Mouse (Mus musculus) embryo, embryonic 9.5 days (tissue): Measurements from ENCODE around the gene Bola2.
"Not testable (repeated sequence)": the region's sequence is repeated elsewhere in the genome, so short reads cannot be mapped to it uniquely, and the experiment has no call there.

Experiments used
- DNase-seq: peaks from one replicate; pipeline ENCODE4 v3.0.0-alpha.2; 2017; ENCODE audit errors: extremely low spot score

Bola2 gene

DNA sequence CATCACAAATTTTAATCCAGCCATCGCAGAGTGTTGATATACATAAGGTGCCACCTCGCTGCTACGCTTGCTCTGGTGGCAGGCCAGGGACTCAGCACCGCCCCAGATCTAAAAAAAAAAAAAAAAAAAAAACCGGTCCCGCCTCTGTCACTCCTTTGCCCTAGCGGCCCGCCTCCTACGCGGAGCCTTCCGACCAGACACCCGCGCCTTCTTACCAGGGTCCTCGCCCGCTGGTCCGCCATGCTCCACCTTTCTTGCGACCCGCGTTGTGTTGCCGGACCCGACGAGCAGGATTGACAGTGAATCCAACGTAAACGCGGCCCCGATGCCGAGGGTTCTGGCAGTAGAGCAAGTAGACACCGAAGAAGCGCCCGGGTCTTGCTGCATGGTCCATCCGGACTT lies at the start of gene Bola2:
TSS of gene Bola2 (plus strand) at position 192 of the 402 bp plus-strand sequence.
- no peak for DNase-seq

DNA sequence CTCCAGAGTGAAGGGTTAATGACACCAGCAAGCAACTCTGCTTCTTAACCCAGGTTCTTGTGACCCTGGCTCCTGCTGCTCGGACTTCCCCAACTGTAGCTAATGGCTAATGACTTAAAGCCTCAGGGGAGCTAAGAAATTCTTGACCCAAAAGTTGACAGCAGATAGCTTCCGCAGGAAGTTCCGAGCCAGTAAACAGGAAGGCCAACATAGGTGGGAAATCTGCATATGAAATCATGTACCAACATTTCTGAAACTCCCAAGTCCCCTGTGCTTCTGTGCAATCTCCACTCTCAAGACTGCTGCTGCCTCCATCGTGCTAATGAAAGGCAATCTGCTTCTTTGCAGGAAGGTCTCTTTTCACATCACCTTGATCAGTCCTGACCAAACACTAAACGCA lies 49.5 kb upstream of the Bola2 start:
- no peak for DNase-seq

DNA sequence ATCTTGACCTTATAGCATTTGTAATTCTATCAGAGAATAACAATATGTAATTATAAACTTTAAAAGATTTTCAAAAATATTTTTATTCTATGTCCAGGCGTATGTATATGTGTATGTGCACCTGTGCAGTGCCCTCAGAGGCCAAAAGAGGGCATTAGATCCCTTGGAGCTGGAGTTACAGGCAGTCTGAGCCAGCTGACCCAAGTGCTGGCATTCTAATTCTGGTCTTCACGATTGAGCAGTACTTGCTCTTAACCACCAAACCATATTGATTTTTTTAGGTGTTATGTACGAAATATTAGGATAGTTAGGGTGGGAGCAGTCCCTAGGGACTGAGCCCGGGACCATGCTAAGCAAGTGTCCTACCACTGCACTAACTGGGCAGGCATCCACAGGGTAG lies 46.7 kb upstream of the Bola2 start:
- DNase-seq, result no peak

- peak; percentile 94 for DNase-seq
Observed at GRCm38 (mm10) chr7:126649231-126650051, 45.8 kb upstream of the Bola2 start, which contains the start of gene Sgf29. Gene Sgf29 (plus strand): TSS chr7:126649309.

GRCm38 (mm10) chr7:126650852-126651251 lies 44.3 kb upstream of the Bola2 start:
- DNase-seq, result no peak

DNA sequence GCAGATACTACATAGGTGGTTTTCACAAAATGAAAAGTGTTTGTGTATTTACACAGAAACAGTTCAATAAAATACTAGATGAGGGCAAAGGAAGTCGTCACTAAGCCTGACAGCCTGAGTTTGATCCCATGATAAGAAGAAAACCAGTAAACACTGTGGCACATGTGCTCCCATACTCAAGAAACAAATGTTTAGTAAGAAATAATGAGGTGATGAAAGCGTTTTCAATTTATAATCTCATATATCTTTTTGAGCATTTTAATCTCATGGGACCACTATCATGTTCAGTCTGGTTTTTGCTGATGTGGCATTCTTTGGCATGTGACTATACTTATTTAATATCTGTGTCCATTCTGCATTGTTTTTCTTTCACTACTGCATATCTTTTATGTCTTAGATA lies 41.2 kb upstream of the Bola2 start:
- no peak for DNase-seq

DNA sequence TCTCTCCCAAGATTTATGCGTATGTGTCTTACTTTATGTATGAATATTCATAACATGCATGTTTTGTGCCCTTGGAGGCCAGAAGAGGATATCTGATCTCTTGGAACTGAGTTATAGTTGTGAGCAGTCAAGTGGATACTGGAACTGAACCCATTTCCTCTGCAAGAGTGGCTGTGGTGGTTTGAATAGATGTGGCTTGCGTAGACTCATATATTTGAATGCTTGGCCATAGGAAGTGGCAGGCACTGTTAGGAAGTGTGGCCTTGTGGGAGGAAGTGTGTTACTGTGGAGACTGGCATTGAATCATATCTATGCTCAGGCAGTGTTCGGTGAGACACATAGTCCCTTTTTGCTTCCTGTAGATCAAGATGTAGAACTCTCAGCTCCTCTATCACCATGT lies 39.5 kb upstream of the Bola2 start:
- no peak for DNase-seq

- DNase-seq, result no peak
Observed at GRCm38 (mm10) chr7:126657522-126657921, 37.7 kb upstream of the Bola2 start.

GRCm38 (mm10) chr7:126659771-126660170 lies 35.4 kb upstream of the Bola2 start:
- no peak for DNase-seq

DNA sequence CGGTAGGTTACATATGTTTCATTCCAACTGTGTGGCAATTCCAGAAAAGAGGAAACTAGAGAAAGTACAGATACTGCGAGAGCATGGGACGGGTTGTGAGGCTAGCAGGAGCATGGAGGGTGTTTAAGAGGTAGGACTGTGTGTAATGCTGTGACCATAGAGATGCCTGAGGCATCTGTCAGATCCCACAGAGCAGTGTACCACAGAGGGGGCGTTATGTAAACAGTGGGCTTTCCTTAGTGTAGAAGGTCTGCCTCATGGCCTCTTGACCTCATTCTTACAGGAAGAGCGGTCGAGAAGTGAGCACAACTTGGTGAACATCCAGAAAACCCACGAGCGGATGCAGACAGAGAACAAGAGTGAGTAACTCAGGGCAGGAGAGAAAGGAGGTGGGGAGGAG lies 31.6 kb upstream of the Bola2 start:
- DNase-seq, result no peak

DNA sequence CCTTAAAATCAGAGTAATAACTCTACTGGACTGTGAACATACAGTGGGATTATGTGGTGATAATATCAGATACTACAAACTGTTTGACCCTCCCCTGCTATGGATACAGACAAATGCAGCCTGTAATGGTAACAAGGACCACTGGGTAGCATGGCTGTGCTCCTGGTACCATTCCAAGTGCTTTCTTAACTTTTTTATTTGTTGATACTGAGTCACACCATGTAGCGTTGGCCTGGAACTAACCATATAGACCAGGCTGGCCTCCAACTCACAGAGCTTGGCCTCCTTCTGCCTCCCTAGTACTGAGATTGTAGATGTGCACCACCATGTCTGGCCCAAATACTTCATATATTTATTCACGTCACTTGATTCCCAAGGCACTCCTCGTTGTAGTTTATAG lies 29.9 kb upstream of the Bola2 start:
- no peak for DNase-seq

DNA sequence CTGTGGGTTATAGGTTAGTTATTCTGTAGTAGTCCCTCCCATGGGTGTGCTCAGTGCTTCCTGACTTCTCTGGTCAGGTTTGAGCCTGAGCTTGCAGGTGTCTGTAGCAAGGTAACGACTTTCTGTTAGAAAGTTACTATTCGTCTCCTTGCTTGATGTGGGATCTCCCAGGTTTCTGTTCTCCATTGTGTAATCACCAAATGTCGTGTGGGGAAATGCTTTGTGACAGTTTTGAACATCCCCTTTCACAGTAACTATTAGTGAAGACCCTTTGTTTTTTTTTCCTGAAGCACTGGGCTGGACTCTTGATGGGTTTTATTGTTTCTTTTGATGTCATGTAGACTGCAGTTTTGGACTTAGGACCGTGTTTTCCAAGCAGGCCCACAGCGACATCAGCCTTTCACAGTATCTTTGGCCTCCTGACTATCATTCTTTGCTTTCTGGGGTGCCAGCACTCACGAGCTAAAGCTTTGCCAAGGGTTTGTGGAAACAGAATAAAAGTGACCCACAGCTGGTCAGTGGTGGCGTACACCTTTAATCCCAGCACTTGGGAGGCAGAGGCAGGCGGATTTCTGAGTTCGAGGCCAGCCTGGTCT lies 27.6 kb upstream of the Bola2 start:
- DNase-seq, result no peak

DNA sequence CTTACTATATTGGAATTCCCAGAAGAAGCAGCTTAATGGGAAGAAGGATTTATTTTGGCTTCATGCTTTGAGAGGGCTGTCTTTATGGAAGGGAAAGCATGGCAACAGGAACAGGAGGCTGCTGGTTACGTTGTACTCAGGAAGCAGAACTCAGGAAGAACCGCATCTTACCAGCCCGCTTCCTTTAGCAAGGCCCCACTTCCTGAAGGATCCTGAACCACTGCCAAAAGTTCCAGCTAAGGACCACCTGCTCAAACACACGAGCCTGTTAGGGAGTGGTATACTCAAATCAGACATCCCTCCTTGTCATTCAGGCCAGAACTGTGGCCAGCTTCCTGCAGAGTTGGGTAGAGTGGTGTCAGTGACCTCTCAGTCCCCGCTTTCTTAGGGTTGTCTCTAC lies 26.7 kb upstream of the Bola2 start:
- no peak for DNase-seq

GRCm38 (mm10) chr7:126670152-126670551 lies 25.0 kb upstream of the Bola2 start:
- no peak for DNase-seq

DNA sequence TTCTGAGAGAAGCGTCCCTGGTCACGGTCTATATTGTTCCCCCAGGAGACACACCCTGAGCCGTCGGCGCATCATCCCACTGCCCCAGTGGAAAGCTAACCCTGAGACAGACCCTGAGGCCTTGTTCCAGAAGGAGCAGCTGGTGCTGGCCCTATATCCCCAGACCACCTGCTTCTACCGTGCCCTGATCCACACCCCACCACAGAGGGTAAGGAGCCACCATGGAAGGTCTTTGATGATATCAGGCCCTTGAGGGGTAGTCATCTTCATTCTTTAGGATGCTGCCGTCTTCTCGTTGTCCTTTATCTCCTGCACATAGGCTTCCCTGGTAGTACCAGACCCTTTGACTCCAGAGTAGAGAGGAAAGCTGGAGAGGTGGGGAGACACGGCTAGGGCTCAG lies 23.1 kb upstream of the Bola2 start:
- DNase-seq, result no peak

DNA sequence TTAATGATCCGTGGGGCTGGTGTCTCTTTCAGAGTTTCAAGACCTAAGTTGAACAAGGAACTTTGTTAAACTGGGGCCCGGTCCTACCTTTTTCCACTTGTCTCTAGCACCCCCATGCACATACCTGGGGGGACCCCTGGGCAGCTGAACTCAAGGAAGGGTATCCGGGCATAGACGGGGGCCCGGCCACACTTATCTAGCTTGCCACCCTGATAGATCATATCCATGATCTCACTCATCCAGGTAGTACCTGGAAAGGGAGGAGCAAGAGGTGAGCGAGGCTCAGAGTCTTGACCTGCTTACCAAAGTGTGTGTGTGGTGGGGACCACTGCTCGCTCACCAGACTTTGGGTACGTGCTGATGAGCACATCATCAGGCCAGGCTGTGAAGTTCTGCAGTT lies 20.1 kb upstream of the Bola2 start:
- DNase-seq, result no peak

DNA sequence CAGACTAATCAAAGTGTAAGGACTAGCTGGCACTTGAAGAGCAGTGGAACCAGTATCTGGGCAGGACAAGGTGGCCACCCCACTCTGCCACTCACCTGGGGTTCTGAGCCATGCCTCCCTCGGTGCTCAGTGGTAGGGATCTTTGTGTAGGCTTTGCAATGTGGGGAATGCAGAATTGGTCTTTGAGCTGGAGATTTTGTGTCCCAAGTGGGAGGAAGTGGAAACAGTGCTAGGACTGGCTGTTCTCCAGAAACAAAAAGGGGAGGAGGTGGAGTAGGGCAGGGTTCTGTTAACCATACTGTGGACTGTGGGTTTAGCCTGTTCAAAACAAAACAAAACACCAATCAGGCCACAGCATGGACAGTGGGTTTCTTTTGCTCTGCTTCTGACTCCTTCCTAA lies 19.0 kb upstream of the Bola2 start, which contains the start of gene Sult1a1:
TSS of gene Sult1a1 (minus strand) at position 226 of the 400 bp plus-strand sequence.
- DNase-seq, result no peak

DNA sequence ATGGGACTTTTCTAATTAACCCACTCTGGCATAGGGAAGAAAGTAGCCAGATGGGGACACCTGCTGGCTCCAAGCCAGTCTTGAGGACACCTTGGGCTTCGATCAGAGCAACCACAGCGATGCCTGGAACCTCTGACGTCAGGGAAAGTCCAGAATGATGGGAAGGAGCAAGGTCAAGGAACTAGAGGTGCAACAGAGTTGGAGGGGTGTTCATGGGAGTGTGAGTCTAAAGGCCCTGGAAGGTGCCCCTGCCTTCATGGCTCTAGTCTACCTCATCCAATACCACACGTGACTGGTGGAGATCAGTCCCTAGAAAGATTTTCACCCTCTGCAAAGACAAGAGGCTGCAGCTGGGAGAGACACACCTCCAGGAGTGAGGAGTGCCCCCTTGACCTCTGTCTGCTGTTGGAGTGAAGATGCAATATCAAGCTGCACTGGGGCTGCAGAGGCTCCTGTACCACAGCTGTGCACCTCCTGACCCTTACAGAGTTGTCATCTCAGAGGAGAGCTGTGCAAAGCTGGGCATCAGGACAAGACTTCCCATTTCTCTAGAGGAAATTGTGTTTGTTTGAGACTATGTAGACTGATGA lies 18.5 kb upstream of the Bola2 start:
- DNase-seq, result no peak

- no peak for DNase-seq
Observed at GRCm38 (mm10) chr7:126678545-126679341, 16.5 kb upstream of the Bola2 start.

DNA sequence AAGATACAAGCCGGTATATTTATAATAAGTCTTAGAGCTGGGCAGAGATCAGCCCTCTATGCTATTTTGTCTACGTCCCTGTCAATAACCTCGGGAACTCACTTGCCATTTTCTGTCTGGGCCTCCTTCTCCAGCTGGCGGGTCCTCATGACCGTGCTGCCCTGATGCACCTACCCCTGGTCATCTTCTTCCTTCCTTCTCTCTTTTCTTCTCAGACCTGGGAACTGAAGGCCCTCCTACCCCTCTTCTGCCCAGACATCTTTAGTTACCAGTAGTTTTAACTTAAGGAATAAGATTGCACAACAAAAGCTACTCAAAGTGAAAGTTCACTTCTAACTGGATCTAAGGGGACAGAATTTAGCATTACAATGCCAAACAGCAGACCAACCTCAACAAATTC lies 15.5 kb upstream of the Bola2 start:
- no peak for DNase-seq

DNA sequence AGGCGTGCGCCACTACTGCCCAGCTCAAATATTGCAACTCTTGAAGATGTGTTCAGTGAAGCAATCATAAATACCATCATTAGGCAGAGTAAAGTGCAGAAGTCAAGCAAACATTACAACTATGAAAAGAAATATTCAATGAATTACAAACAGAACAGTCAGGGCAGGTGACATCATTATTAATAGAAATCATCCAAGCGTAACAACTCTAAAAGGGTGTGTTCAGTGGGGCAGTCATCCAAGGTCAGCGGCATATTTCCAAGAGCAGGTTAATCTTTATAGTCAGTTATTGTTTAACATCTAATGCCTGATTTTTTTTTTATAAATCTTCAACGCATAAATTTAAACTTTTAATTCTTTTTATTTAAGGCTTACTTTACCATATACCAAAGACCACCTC lies 14.0 kb upstream of the Bola2 start:
- no peak for DNase-seq

DNA sequence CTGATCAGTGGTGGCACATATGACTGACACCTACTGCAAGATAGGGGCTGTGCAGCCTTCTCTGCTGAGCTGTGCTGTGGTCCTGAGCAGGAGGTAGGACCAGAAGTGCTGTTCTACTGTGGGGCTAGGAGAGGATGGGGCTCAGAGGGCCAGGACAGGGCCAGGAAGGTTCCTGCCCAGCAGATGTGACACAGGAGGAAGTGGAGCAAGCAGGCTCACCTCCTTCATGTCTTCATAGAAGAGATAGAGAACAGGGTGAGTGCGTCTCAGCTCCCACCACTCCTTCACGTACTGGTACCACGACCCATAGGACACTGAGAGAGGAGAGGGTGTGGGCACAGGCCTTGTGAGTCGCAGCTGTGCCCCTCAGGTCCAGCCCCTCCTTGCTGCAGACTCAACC lies 7.0 kb upstream of the Bola2 start:
- DNase-seq, result not testable (repeated sequence)
